Mouse (Mus musculus) intestine, embryonic 15.5 days (tissue): ENCODE measurements at regions not wholly inside any gene's neighbourhood (a gene's known extent, or its start where the extent isn't known, plus 50 kb on each side); places are given as distances from the start of the nearest gene placed in this dataset.

Source experiments
- ATAC-seq: fragments of 200-750 bp; cut with Nextera tagmentation; 2 replicates; pipeline ENCODE4 v1.8.0; 2017; ENCODE audit warnings: moderate TSS enrichment, moderate library complexity
- H3K27ac ChIP-seq: fragments of 300-500 bp; sonication (generic); 2 replicates; pipeline ENCODE4 v1.5.1; 2015; ENCODE audit warnings: mild to moderate bottlenecking, inconsistent platforms
- H3K27me3 ChIP-seq: fragments of 300-500 bp; sonication (generic); replicated peaks from 2 replicates; pipeline ENCODE4 v1.6.1; 2015; ENCODE audit warnings: inconsistent platforms
- H3K36me3 ChIP-seq: fragments of 300-500 bp; sonication (generic); 2 replicates; pipeline ENCODE4 v1.6.1; 2015; ENCODE audit warnings: inconsistent platforms
- H3K4me1 ChIP-seq: fragments of 300-500 bp; sonication (generic); replicated peaks from 2 replicates; pipeline ENCODE4 v1.6.1; 2015; ENCODE audit warnings: inconsistent platforms
- H3K4me2 ChIP-seq: fragments of 300-500 bp; sonication (generic); replicated peaks from 2 replicates; pipeline ENCODE4 v1.6.1; 2015; ENCODE audit warnings: mild to moderate bottlenecking, inconsistent platforms
- H3K4me3 ChIP-seq: fragments of 300-500 bp; sonication (generic); replicated peaks from 2 replicates; pipeline ENCODE4 v1.5.1; 2015; ENCODE audit warnings: inconsistent platforms
- H3K9ac ChIP-seq: fragments of 300-500 bp; sonication (generic); 2 replicates; pipeline ENCODE4 v1.6.1; 2015; ENCODE audit warnings: inconsistent platforms
- H3K9me3 ChIP-seq: fragments of 300-500 bp; sonication (generic); 2 replicates; pipeline ENCODE4 v1.6.1; 2016; ENCODE audit warnings: inconsistent platforms
- WGBS: fragments of 180-500 bp; shearing (Covaris S2); methylation state at CpG from one replicate; pipeline ENCODE4 v1.1.7; 2015; 5-methylcytosine and 5-hydroxymethylcytosine counted together

GRCm38 (mm10) chr2:75216931-75217330 is 391.3 kb downstream of the Mtx2 start:
- Histone ChIP-seq H3K27me3 (no peaks in the 10 kb centered on the region), H3K4me3 (no peak overlapping the region), H3K9ac (no peak overlapping the region), H3K4me2 (no peak overlapping the region), H3K9me3 (no peaks in the 10 kb centered on the region), H3K36me3 (no peaks in the 10 kb centered on the region), H3K4me1 (no peaks in the 10 kb centered on the region), H3K27ac (no peak overlapping the region)
- no peak for ATAC-seq
- 60% methylated on average over 5 of the region's 5 CpGs for WGBS

GRCm38 (mm10) chr2:75220775-75221359 is 395.3 kb downstream of the Mtx2 start:
- Histone ChIP-seq H3K4me1 (no peaks in the 10 kb centered on the region), H3K9ac (no peak overlapping the region), H3K9me3 (no peaks in the 10 kb centered on the region), H3K4me3 (no peak overlapping the region), H3K36me3 (no peaks in the 10 kb centered on the region), H3K27me3 (no peaks in the 10 kb centered on the region), H3K4me2 (no peak overlapping the region), H3K27ac (no peak overlapping the region)
- WGBS: 50% methylated on average over 8 of the region's 8 CpGs
- ATAC-seq: no peak

- Histone ChIP-seq H3K9ac (no peak overlapping the region), H3K4me2 (no peak overlapping the region)
- ATAC-seq: no peak
Measured at GRCm38 (mm10) chr2:75224443-75224842, 398.8 kb downstream of the Mtx2 start.

GRCm38 (mm10) chr2:75240976-75241375 is 415.4 kb downstream of the Mtx2 start:
- no peaks in the 10 kb centered on the region; the same call in 1 of the 2 replicates for H3K4me1 ChIP-seq
- H3K9me3 ChIP-seq: no peaks in the 10 kb centered on the region
- H3K27ac ChIP-seq: no peak overlapping the region
- H3K27me3 ChIP-seq: no peaks in the 10 kb centered on the region
- H3K4me3 ChIP-seq: no peak overlapping the region
- H3K36me3 ChIP-seq: no peaks in the 10 kb centered on the region
- no peak for ATAC-seq
- no peak overlapping the region for H3K9ac ChIP-seq
- H3K4me2 ChIP-seq: no peak overlapping the region
- 78% methylated on average over 1 of the region's 1 CpGs for WGBS

More at GRCm38 (mm10) chr2:75224443-75224842, 398.8 kb downstream of the Mtx2 start:
- H3K36me3 ChIP-seq: no peaks in the 10 kb centered on the region
- H3K27me3 ChIP-seq: no peaks in the 10 kb centered on the region
- 60% methylated on average over 5 of the region's 5 CpGs for WGBS
- H3K27ac ChIP-seq: no peak overlapping the region
- no peaks in the 10 kb centered on the region for H3K4me1 ChIP-seq
- no peak overlapping the region for H3K4me3 ChIP-seq
- H3K9me3 ChIP-seq: no peaks in the 10 kb centered on the region

- Histone ChIP-seq H3K27me3 (no peaks in the 10 kb centered on the region), H3K4me2 (peak overlapping the region; percentile 26; the same call in 1 of the 2 replicates), H3K9me3 (no peaks in the 10 kb centered on the region), H3K9ac (no peak overlapping the region), H3K4me3 (no peak overlapping the region), H3K36me3 (no peaks in the 10 kb centered on the region), H3K27ac (no peak overlapping the region), H3K4me1 (no peaks in the 10 kb centered on the region; the same call in 1 of the 2 replicates)
- WGBS: 49% methylated on average over 17 of the region's 17 CpGs
- no peak for ATAC-seq
Measured at GRCm38 (mm10) chr2:75244311-75245033, 414.6 kb upstream of the Hnrnpa3 start.

GRCm38 (mm10) chr2:75245256-75245655 is 413.8 kb upstream of the Hnrnpa3 start:
- Histone ChIP-seq H3K9me3 (no peaks in the 10 kb centered on the region), H3K4me1 (no peaks in the 10 kb centered on the region; the same call in 1 of the 2 replicates), H3K27ac (no peak overlapping the region), H3K27me3 (no peaks in the 10 kb centered on the region), H3K9ac (no peak overlapping the region), H3K36me3 (no peaks in the 10 kb centered on the region), H3K4me3 (no peak overlapping the region), H3K4me2 (no peak overlapping the region)
- no peak for ATAC-seq
- 82% methylated on average over 6 of the region's 6 CpGs for WGBS

- Histone ChIP-seq H3K27me3 (no peaks in the 10 kb centered on the region), H3K4me1 (no peaks in the 10 kb centered on the region; the same call in 1 of the 2 replicates), H3K36me3 (no peaks in the 10 kb centered on the region), H3K4me2 (no peak overlapping the region), H3K27ac (no peak overlapping the region), H3K9ac (no peak overlapping the region), H3K4me3 (no peak overlapping the region), H3K9me3 (no peaks in the 10 kb centered on the region)
- WGBS: 72% methylated on average over 5 of the region's 5 CpGs
- ATAC-seq: no peak
Measured at GRCm38 (mm10) chr2:75245662-75246061, 413.4 kb upstream of the Hnrnpa3 start.

GRCm38 (mm10) chr2:75246082-75246743 is 412.8 kb upstream of the Hnrnpa3 start:
- no peaks in the 10 kb centered on the region for H3K9me3 ChIP-seq
- 57% methylated on average over 12 of the region's 12 CpGs for WGBS
- H3K27me3 ChIP-seq: no peaks in the 10 kb centered on the region
- no peaks in the 10 kb centered on the region for H3K36me3 ChIP-seq
- no peak for ATAC-seq
- no peaks in the 10 kb centered on the region; the same call in 1 of the 2 replicates for H3K4me1 ChIP-seq
- H3K27ac ChIP-seq: no peak overlapping the region
- no peak overlapping the region for H3K4me3 ChIP-seq
- no peak overlapping the region for H3K9ac ChIP-seq
- no peak overlapping the region for H3K4me2 ChIP-seq

- Histone ChIP-seq H3K9ac (no peak overlapping the region), H3K4me3 (no peak overlapping the region), H3K36me3 (no peaks in the 10 kb centered on the region), H3K27ac (no peak overlapping the region), H3K4me1 (no peaks in the 10 kb centered on the region; the same call in 1 of the 2 replicates), H3K9me3 (no peaks in the 10 kb centered on the region), H3K4me2 (no peak overlapping the region), H3K27me3 (no peaks in the 10 kb centered on the region)
- WGBS: 47% methylated on average over 5 of the region's 5 CpGs
- no peak for ATAC-seq
Measured at GRCm38 (mm10) chr2:75248251-75248650, 410.8 kb upstream of the Hnrnpa3 start.

- Histone ChIP-seq H3K4me3 (no peak overlapping the region), H3K27me3 (no peaks in the 10 kb centered on the region), H3K36me3 (no peaks in the 10 kb centered on the region), H3K9me3 (no peaks in the 10 kb centered on the region), H3K4me1 (no peaks in the 10 kb centered on the region), H3K9ac (no peak overlapping the region), H3K4me2 (no peak overlapping the region), H3K27ac (no peak overlapping the region)
- 82% methylated on average over 1 of the region's 1 CpGs for WGBS
- no peak for ATAC-seq
Measured at GRCm38 (mm10) chr2:75250507-75250906, 408.6 kb upstream of the Hnrnpa3 start.

- no peaks in the 10 kb centered on the region for H3K4me1 ChIP-seq
- no peak overlapping the region for H3K9ac ChIP-seq
- H3K4me3 ChIP-seq: no peak overlapping the region
- H3K36me3 ChIP-seq: no peaks in the 10 kb centered on the region
- 84% methylated on average over 8 of the region's 8 CpGs for WGBS
- no peaks in the 10 kb centered on the region for H3K27me3 ChIP-seq
- no peak overlapping the region for H3K27ac ChIP-seq
- H3K9me3 ChIP-seq: no peaks in the 10 kb centered on the region
- ATAC-seq: no peak
- H3K4me2 ChIP-seq: no peak overlapping the region
Measured at GRCm38 (mm10) chr2:75252829-75253228, 406.2 kb upstream of the Hnrnpa3 start.

- 74% methylated on average over 7 of the region's 7 CpGs for WGBS
- Histone ChIP-seq H3K4me1 (no peaks in the 10 kb centered on the region), H3K9ac (no peak overlapping the region), H3K27me3 (no peaks in the 10 kb centered on the region), H3K4me2 (no peak overlapping the region), H3K27ac (no peak overlapping the region), H3K36me3 (no peaks in the 10 kb centered on the region), H3K9me3 (no peaks in the 10 kb centered on the region), H3K4me3 (no peak overlapping the region)
- ATAC-seq: no peak
Measured at GRCm38 (mm10) chr2:75265218-75265617, 393.8 kb upstream of the Hnrnpa3 start.
